Mouse (Mus musculus) layer of hippocampus, postnatal 10 days (tissue): ENCODE measurements around the gene Gm45261. TPM values are rescaled to one million over a fixed set of nuclear protein-coding genes. Genes with fewer than 3 reads are reported as not detected.

Source experiments
- DNase-seq, 2 experiments: peaks; one replicate each; pipeline ENCODE4 v3.0.0; 2021; ENCODE audit warnings: low spot score in 2 of 2
- long read RNA-seq: library from polyadenylated mRNA; stranded (forward); transcript quantifications from one replicate; pipeline ENCODE4 v2.0.0, GENCODE M21; 2023
- total RNA-seq, 2 experiments: library from RNA; stranded (reverse); gene quantifications; 2 replicates each; pipeline ENCODE4 v1.2.3; 2021

Gm45261 gene
- total RNA-seq: not detected
- long read RNA-seq: 0 reads

GRCm38 (mm10) chr1:80461348-80461747 lies at the start of gene Gm45261:
Gene Gm45261, minus strand, starts transcription at chr1:80461448.
- DNase-seq: no peak

- DNase-seq: no peak
These were observed 43.5 kb upstream of the Gm45261 start for GRCm38 (mm10) chr1:80504757-80505156.

GRCm38 (mm10) chr1:80504081-80504480 lies 42.8 kb upstream of the Gm45261 start:
- DNase-seq: no peak

GRCm38 (mm10) chr1:80502456-80503165 lies 41.4 kb upstream of the Gm45261 start:
- no peak for DNase-seq

- DNase-seq: no peak
These were observed 38.0 kb upstream of the Gm45261 start for GRCm38 (mm10) chr1:80499264-80499663.

GRCm38 (mm10) chr1:80496360-80496759 lies 35.1 kb upstream of the Gm45261 start:
- no peak for DNase-seq

- DNase-seq: no peak
These were observed 22.2 kb upstream of the Gm45261 start for GRCm38 (mm10) chr1:80483419-80483818.

- DNase-seq: no peak
These were observed 13.7 kb upstream of the Gm45261 start for GRCm38 (mm10) chr1:80474942-80475341.

GRCm38 (mm10) chr1:80472395-80472794 lies 11.1 kb upstream of the Gm45261 start:
- no peak for DNase-seq

- no peak for DNase-seq
These were observed 1.3 kb downstream of the Gm45261 start for GRCm38 (mm10) chr1:80459923-80460322.

GRCm38 (mm10) chr1:80459477-80459876 lies 1.8 kb downstream of the Gm45261 start:
- DNase-seq: no peak

- no peak for DNase-seq
These were observed 7.3 kb downstream of the Gm45261 start for GRCm38 (mm10) chr1:80453971-80454370.

GRCm38 (mm10) chr1:80451914-80452549 lies 9.2 kb downstream of the Gm45261 start:
- no peak for DNase-seq

GRCm38 (mm10) chr1:80447554-80447953 lies 13.7 kb downstream of the Gm45261 start:
- DNase-seq: no peak

- DNase-seq: no peak
These were observed 20.3 kb downstream of the Gm45261 start for GRCm38 (mm10) chr1:80440911-80441310.

GRCm38 (mm10) chr1:80438506-80438905 lies 22.7 kb downstream of the Gm45261 start:
- DNase-seq: no peak

- DNase-seq: no peak
These were observed 33.3 kb downstream of the Gm45261 start for GRCm38 (mm10) chr1:80427946-80428345.

GRCm38 (mm10) chr1:80427425-80427824 lies 33.8 kb downstream of the Gm45261 start:
- no peak for DNase-seq

GRCm38 (mm10) chr1:80424666-80425065 lies 36.6 kb downstream of the Gm45261 start:
- no peak for DNase-seq

GRCm38 (mm10) chr1:80418321-80419045 lies 42.8 kb downstream of the Gm45261 start:
- DNase-seq: no peak

- DNase-seq: no peak
These were observed 44.9 kb downstream of the Gm45261 start for GRCm38 (mm10) chr1:80416329-80416728.

GRCm38 (mm10) chr1:80412521-80412920 lies 48.7 kb downstream of the Gm45261 start:
- no peak for DNase-seq
